Mouse (Mus musculus) megakaryocyte, embryonic 14.5 days (primary cell): ENCODE measurements around the gene Irs1. TPM values are rescaled to one million over a fixed set of nuclear protein-coding genes. Genes with fewer than 3 reads are reported as not detected.

Experiments used
- H3K27me3 ChIP-seq: replicated peaks from 2 replicates; pipeline ENCODE3; 2012; ENCODE audit warnings: inconsistent platforms
- H3K36me3 ChIP-seq: replicated peaks from 2 replicates; pipeline ENCODE3; 2012; ENCODE audit warnings: low read length, inconsistent platforms, mixed read lengths
- H3K4me1 ChIP-seq: 2 replicates; pipeline ENCODE4 v1.6.1; 2012; ENCODE audit warnings: inconsistent platforms
- H3K4me3 ChIP-seq: replicated peaks from 2 replicates; pipeline ENCODE3; 2012; ENCODE audit warnings: moderate library complexity, mild to moderate bottlenecking, inconsistent platforms
- H3K9me3 ChIP-seq: 2 replicates; pipeline ENCODE4 v1.6.1; 2012; ENCODE audit warnings: inconsistent platforms
- FLI1 ChIP-seq: IDR thresholded peaks from 2 replicates; pipeline ENCODE4 v1.6.1; 2012; ENCODE audit warnings: low read length, inconsistent platforms, mixed read lengths
- GATA1 ChIP-seq: IDR thresholded peaks from 3 replicates; pipeline ENCODE4 v1.6.1; 2012; ENCODE audit warnings: mixed read lengths, low read length, inconsistent platforms, borderline replicate concordance
- polyA plus RNA-seq: library from polyadenylated mRNA; stranded (reverse); fragments of >175 nt; gene quantifications from 2 replicates; pipeline ENCODE4 v1.2.3, GENCODE M21; 2012; ENCODE audit warnings: low replicate concordance; ENCODE audit not compliant: insufficient read depth

Gene Irs1
- polyA plus RNA-seq, 1 experiment: not detected

DNA sequence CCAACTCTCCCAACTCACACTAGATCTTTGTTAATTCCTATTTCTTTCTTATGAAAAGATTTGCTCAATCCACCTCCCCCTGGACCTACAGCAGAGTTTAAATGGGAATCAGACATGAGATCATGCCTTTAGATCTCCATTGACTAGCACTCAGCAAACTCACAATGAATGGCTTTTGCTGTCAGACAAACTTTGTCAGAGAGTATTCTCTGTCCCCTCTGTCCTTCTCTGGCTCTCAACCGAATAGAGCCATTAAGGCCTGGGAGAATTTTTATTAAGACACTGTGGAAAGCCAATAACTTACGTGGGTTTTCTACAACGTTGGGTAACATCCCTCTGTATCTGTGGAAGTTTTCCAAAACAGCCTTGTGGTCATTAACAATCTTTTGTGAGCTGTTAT lies 31.2 kb downstream of the Irs1 start:
- Histone ChIP-seq H3K4me3 (no peak overlapping the region), H3K9me3 (no peaks in the 10 kb centered on the region), H3K27me3 (no peaks in the 10 kb centered on the region), H3K4me1 (no peaks in the 10 kb centered on the region), H3K36me3 (no peaks in the 10 kb centered on the region)
- TF ChIP-seq FLI1 (no peak), GATA1 (no peak)

DNA sequence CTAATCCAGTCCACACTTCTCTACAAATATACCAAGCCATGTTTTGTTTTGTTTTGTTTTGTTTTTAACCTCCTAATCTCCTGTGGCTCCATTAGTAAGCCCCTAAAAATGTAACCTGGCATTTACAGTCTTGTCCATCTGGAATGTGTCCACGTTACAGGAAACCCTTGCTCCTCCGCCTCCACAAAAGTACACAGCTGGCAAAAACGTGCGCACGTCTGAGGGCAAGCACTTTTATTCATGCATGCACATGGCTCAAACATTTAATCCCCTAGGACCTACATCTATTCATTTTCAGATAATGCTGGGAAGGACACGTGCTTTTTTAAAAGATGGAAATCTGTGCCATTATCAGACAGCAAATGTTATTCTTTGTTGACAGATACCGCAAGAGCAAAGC lies 32.9 kb downstream of the Irs1 start:
- TF ChIP-seq FLI1 (no peak), GATA1 (no peak)
- Histone ChIP-seq H3K4me3 (no peak overlapping the region), H3K4me1 (no peaks in the 10 kb centered on the region), H3K9me3 (no peaks in the 10 kb centered on the region), H3K27me3 (no peaks in the 10 kb centered on the region), H3K36me3 (no peaks in the 10 kb centered on the region)

DNA sequence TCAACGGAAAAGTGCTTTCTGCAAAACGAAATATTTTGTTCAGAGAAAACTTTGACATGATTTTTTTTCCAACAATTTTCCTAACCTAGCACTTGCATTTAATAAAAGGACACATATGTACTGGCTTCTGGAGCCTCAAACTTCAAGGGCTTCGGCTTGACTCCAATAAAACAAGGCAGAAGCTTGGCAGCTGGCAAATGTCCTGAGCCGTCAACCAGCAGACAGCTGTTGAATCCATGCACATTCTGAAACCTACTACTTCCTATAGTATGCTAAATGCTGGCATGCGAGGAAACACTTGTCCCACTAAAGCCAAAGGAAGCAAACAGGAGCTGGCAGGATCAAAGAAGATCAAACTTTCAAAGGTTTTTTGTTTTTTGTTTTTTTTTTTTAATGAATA lies 33.8 kb downstream of the Irs1 start:
- Histone ChIP-seq H3K27me3 (no peaks in the 10 kb centered on the region), H3K4me3 (no peak overlapping the region), H3K36me3 (no peaks in the 10 kb centered on the region), H3K4me1 (no peaks in the 10 kb centered on the region), H3K9me3 (no peaks in the 10 kb centered on the region)
- TF ChIP-seq GATA1 (no peak), FLI1 (no peak)

DNA sequence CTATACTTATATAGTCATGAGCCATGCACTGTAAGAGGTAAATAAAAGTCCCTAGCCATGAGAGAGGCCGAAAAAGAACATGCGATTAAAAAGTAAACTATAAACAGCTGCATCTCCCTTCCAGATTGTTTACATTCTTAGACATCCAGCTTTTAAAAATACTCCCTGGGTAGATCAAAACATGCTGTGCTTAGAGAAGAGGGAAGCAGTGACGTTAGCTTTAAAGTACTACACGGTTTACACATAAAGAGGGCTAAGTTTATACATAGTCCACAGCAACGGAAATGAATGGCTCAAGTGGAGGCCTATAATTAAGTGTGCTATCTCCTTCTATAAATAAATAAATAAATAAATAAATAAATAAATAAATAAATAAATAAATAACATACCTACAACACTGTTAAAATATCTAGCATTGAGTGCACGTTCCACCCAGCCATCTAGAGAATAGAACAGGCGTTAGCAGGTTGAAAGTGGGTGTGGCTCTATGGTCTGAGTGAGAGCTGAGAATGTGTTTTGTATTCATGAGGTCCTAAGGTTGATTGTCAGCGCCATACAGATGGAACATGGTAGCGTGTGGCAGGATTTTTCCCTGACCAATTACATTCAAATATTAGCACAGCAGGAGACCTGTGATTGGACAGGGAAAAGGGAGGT lies 37.3 kb downstream of the Irs1 start:
- no peaks in the 10 kb centered on the region for H3K4me1 ChIP-seq
- no peaks in the 10 kb centered on the region for H3K27me3 ChIP-seq
- H3K9me3 ChIP-seq: no peaks in the 10 kb centered on the region
- no peaks in the 10 kb centered on the region for H3K36me3 ChIP-seq
- TF ChIP-seq FLI1 (no peak), GATA1 (no peak)
- H3K4me3 ChIP-seq: no peak overlapping the region

DNA sequence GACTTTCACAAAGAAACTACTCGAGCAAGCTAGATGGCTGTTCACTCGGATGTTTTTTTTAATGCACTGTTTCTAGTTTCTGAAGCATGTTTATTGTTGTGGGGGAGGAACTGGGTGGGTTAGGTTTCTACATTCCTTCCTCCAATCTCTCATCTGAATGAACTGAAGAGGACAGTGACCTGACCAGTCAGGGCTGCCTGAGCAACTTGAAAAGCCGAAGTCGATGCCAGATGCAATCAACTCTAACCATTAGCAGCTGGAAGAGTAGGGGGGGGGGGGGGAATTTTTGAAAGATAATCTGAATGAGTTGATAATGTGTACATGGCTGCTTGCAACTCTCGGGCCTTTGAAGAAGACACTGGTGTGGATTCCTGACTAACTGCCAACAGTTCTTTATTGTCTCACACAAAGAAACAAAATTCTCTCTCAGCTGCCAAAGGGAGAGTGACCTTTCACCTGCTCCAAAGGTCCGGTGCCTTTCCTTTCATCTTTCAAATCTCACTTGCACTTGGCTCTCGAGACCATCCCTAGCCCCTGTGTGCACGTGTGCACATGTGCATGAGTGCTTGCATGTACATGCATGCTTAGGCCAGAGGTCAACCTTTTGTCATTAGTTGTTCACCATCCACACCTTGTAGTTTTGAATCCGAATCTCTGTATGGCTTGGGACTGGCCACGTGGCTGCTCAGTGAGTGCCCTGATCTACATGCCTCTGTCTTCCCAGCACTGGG lies 43.8 kb downstream of the Irs1 start:
- Histone ChIP-seq H3K27me3 (no peaks in the 10 kb centered on the region), H3K4me1 (no peaks in the 10 kb centered on the region), H3K4me3 (no peak overlapping the region), H3K9me3 (no peaks in the 10 kb centered on the region; the same call in 1 of the 2 replicates), H3K36me3 (no peaks in the 10 kb centered on the region)
- TF ChIP-seq FLI1: no peak

DNA sequence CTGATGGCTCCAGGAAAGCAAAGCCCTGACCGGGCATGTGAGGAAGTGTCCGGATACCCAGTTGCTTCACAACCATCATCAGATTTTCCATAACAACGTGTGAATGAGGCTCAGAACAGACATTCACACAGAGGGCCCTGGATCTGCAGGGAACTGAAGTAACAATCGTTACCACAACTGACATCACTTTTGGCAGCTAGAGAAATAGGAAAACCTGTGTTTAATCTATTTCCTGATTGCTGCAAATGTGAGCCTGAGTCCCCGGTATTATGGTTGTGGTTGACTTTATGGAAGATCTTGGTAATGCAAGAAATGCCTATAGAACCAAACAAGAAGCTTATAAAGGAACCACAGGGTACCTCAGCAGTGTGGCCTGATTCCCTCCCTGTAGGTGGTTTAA lies 46.2 kb downstream of the Irs1 start:
- H3K36me3 ChIP-seq: no peaks in the 10 kb centered on the region
- H3K27me3 ChIP-seq: no peaks in the 10 kb centered on the region
- no peak for TF ChIP-seq GATA1
- no peak for TF ChIP-seq FLI1
- no peaks in the 10 kb centered on the region for H3K4me1 ChIP-seq
- no peaks in the 10 kb centered on the region; the same call in 1 of the 2 replicates for H3K9me3 ChIP-seq
- no peak overlapping the region for H3K4me3 ChIP-seq

DNA sequence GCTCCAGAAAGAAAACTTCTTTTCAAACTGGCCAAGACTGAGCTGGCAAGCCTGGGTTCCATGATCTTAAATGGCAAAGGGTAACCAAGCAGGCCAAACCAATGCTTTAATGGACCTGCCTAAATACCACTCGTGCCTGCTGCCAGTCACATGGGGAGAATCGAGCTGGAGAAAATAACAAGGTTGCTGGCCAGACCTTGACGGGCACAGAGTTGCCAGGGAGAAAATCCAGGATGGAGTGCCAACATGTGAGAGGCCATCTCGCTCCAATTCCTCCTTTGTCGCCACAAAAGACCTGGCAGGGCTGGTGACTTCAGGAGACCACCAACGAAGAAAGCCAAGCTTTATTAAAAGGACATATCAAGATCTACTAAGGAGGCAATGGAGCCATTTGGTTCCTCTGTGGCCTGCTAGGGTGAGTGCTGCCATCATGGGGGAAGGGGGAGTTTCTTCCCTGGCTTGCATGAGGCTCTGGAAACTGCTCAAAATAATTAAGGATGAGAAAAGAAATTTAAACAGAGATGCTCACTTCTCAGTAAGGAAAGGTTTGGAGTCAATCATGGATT lies 47.9 kb downstream of the Irs1 start:
- no peaks in the 10 kb centered on the region for H3K36me3 ChIP-seq
- H3K4me1 ChIP-seq: no peaks in the 10 kb centered on the region
- TF ChIP-seq GATA1 (no peak), FLI1 (no peak)
- H3K27me3 ChIP-seq: no peaks in the 10 kb centered on the region
- no peak overlapping the region for H3K4me3 ChIP-seq
- no peaks in the 10 kb centered on the region; the same call in 1 of the 2 replicates for H3K9me3 ChIP-seq

DNA sequence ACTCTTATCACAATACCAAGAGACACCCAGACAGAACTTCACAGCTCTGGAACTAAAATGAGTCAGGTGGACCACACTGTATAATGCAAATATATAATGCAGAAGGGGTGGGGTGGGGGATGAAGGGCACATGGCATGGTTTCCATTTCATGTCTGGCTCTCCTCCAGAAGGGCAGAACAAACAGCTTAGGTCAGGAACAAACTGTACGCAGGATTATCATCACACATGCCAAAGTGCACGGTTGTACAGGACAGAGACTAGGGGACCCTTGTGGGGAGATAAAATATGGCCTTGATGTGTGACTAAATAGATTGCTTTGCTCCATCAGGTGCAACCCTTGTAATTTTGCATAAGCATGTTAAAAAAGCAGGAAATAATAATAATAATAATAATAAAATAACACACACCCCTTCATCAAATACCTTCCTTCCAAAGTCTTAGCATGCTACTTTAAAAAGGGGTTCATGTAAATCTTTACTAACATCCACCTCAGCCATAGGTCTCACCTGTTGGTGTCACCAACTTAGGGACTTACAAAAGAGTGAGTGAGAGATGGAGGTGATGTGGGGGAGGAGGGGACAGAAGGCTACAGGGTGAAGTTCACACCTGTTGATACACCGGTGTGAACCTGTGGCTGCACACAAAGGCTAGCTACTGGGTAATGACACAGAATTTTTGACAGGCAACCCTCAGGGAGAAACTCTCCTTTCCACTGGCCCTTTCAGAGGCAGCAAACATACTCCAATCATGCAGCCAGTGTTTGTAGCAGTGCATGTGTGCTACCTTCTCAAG lies 51.6 kb downstream of the Irs1 start:
- Histone ChIP-seq H3K4me3 (no peak overlapping the region), H3K27me3 (no peaks in the 10 kb centered on the region), H3K4me1 (no peaks in the 10 kb centered on the region), H3K9me3 (no peaks in the 10 kb centered on the region), H3K36me3 (no peaks in the 10 kb centered on the region)
- no peak for TF ChIP-seq FLI1
- no peak for TF ChIP-seq GATA1

DNA sequence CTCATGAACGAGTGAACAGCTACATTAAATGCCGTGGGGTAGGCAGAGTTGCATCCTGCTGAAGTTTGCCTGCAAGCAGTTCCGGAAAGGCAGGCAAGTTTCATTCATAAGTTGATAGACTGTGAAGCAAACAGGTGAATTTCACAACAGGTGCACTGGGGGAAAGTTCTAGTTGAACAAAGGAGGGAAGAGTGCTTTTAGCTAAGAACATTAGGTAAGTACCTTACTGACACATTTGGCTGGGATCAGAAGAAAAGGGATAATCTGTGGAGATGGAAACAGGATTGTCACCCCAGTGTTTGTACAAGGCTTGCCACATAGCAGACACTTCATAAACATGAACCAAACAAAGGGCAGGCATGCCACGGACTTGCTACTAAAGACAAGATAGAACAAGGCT lies 53.0 kb downstream of the Irs1 start:
- no peak for TF ChIP-seq GATA1
- TF ChIP-seq FLI1: no peak
- Histone ChIP-seq H3K4me3 (no peak overlapping the region), H3K4me1 (no peaks in the 10 kb centered on the region), H3K27me3 (no peaks in the 10 kb centered on the region), H3K9me3 (no peaks in the 10 kb centered on the region), H3K36me3 (no peaks in the 10 kb centered on the region)
